Mouse (Mus musculus) thymus, adult 2 months (tissue): Measurements from ENCODE around the gene Cobl.

Experiments
- CTCF ChIP-seq: fragments of 200-500 bp; IDR thresholded peaks from 2 replicates; pipeline ENCODE4 v1.5.1; 2012; ENCODE audit warnings: mild to moderate bottlenecking, control low read depth, low read length, moderate library complexity, borderline replicate concordance; ENCODE audit not compliant: control insufficient read depth, poor library complexity, insufficient read depth; ENCODE audit errors: extremely low read depth
- POLR2A ChIP-seq: fragments of 200-500 bp; IDR thresholded peaks from 2 replicates; pipeline ENCODE4 v1.6.1; 2012; ENCODE audit warnings: mild to moderate bottlenecking, low read length, control low read depth, moderate library complexity; ENCODE audit not compliant: control insufficient read depth, poor library complexity, insufficient read depth; ENCODE audit errors: extremely low read depth

DNA sequence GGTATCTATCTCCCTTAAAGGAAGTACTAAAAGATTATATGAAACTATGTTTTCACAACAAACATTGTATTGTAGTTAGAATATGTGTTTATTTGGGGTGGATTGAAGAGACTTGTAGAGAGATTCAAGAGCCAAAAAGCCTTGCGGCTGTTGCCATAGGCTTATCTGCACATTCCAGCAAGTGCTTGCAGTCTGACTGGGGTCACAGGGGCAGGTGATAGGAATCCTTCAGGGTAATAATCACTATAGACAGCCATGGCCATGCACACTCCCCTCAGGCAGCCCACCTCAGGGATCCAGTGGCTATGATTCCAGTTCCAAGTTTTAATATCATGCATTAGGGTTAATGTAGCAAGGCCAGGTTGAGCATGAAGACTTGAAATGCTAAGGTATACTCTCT lies 249.2 kb downstream of the Cobl start:
- no peak for TF ChIP-seq CTCF
- no peak for TF ChIP-seq POLR2A
